Mouse (Mus musculus): ENCODE data around the gene Bnip3. TPM values are rescaled to one million over a fixed set of nuclear protein-coding genes. Genes with fewer than 3 reads are reported as not detected.
A peak's percentile ranks its signal among the peaks of the same experiment; 100 is the strongest.

The Bnip3 gene
- polyA plus RNA-seq, 1 experiment from 2014 or later: 80.0 TPM

GRCm38 (mm10) chr7:138854201-138854600 lies 55.1 kb downstream of the Bnip3 start:
- H3K36me3 ChIP-seq (ENCODE audit: control insufficient read depth, insufficient read depth, low read length): no peaks in the 10 kb centered on the region

GRCm38 (mm10) chr7:138853417-138854031 lies 55.8 kb downstream of the Bnip3 start:
- Histone ChIP-seq H3K4me2 (no peak overlapping the region), H3K4me3 (ENCODE audit: low read depth, low read length) (no peak overlapping the region), H3K27me3 (ENCODE audit: control insufficient read depth, insufficient read depth, low read length) (no peaks in the 10 kb centered on the region), H3K9me3 (ENCODE audit: control insufficient read depth, low read length) (no peaks in the 10 kb centered on the region), H3K9ac (ENCODE audit: low read length) (no peak overlapping the region), H3K27ac (ENCODE audit: low read depth, low read length) (no peak overlapping the region), H3K36me3 (ENCODE audit: control insufficient read depth, insufficient read depth, low read length) (no peaks in the 10 kb centered on the region), H3K4me1 (ENCODE audit: control insufficient read depth, insufficient read depth, low read length) (peaks cover 4% of the 10 kb centered on the region; the same call in 1 of the 2 replicates)
- no peak for ATAC-seq (ENCODE audit: low FRiP score)
- WGBS: 93% methylated on average over 4 of the region's 4 CpGs
- no peak for DNase-seq (ENCODE audit: low spot score, missing footprints)

More at GRCm38 (mm10) chr7:138854201-138854600, 55.1 kb downstream of the Bnip3 start:
- Histone ChIP-seq H3K4me2 (no peak overlapping the region), H3K4me1 (ENCODE audit: control insufficient read depth, insufficient read depth, low read length) (peaks cover 4% of the 10 kb centered on the region; the same call in 1 of the 2 replicates), H3K9ac (ENCODE audit: low read length) (no peak overlapping the region), H3K4me3 (ENCODE audit: low read depth, low read length) (no peak overlapping the region), H3K9me3 (ENCODE audit: control insufficient read depth, low read length) (no peaks in the 10 kb centered on the region), H3K27ac (ENCODE audit: low read depth, low read length) (no peak overlapping the region), H3K27me3 (ENCODE audit: control insufficient read depth, insufficient read depth, low read length) (no peaks in the 10 kb centered on the region)
- no peak for ATAC-seq (ENCODE audit: low FRiP score)
- WGBS: 93% methylated on average over 2 of the region's 2 CpGs
- DNase-seq (ENCODE audit: low spot score, missing footprints): peak; percentile 62

DNA sequence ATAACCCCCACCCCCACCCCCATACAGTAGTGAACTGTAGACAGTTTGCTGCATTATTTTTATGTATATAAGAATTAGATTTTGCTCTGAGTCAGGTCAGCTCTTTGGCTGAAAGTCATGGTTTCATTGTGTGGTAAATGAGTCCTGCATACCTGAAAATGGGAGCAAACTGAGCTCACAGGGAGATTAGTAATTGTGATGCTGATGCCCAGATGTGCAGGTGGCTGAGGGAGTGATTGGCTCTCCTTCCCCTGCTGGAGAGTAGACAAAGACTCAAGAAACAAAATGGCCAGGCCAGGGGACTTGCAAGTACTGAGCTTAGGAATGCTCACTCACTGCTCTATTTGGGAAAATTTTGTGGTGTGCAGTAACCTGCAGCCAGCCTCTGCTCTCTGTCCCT lies 59.2 kb downstream of the Bnip3 start:
- no peak overlapping the region for H3K27ac ChIP-seq (ENCODE audit: low read depth, low read length)

DNA sequence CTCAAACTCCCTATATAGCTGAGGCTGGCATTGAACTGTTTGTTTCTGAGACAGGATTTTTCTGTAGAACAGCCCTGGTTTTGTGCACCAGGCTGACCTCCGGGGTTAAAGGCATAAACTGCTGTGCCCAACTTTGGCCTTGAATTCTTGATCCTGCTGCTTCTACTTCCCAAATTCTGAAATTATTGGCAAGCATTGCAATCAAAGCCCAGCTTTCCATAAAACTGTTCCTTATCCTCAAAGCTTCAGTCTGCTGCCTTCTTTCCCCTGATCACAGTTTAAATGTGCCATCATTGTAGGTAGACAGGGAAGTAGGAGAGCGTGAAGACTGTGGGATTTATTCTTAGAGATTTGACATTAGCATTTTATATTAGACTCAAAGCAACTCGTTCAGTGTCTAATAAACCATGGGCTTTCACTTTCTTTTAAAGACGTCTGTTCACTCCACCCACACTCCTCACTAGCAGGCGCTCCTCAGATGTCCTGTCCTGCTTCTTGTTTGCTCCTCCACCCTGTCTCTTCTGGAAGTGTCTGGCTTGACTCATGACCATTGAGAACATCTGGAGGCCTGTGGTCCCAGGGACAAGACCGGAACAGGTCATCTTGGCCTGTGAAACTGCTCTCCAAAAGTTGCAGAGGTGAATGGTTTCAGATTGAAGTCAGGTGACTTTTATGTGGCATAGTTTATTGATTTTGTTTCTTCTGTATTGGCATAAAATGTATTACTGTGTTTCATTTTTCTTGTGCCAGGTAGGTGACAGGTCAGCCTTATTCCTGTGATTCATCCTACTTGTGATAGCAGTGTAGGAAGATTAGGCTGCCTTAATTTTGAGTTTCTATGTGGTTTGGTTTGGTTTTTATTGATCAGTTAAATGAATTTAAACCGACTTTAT lies 61.0 kb downstream of the Bnip3 start:
- H3K4me1 ChIP-seq (ENCODE audit: control insufficient read depth, insufficient read depth, low read length): peaks cover 31% of the 10 kb centered on the region
- peak; percentile 79 for DNase-seq (ENCODE audit: low spot score, missing footprints)
- H3K9ac ChIP-seq (ENCODE audit: low read length): no peak overlapping the region

More for the DNA sequence above, 59.2 kb downstream of the Bnip3 start:
- Histone ChIP-seq H3K4me1 (ENCODE audit: control insufficient read depth, insufficient read depth, low read length) (peaks cover 20% of the 10 kb centered on the region), H3K9ac (ENCODE audit: low read length) (no peak overlapping the region), H3K9me3 (ENCODE audit: control insufficient read depth, low read length) (no peaks in the 10 kb centered on the region), H3K4me2 (no peak overlapping the region), H3K4me3 (ENCODE audit: low read depth, low read length) (no peak overlapping the region), H3K27me3 (ENCODE audit: control insufficient read depth, insufficient read depth, low read length) (no peaks in the 10 kb centered on the region), H3K36me3 (ENCODE audit: control insufficient read depth, insufficient read depth, low read length) (no peaks in the 10 kb centered on the region)
- ATAC-seq (ENCODE audit: low FRiP score) (no peak), DNase-seq (ENCODE audit: low spot score, missing footprints) (no peak)

GRCm38 (mm10) chr7:138847316-138848027 lies 61.8 kb downstream of the Bnip3 start:
- peak; percentile 60 for DNase-seq (ENCODE audit: low spot score, missing footprints)
- no peak for ATAC-seq (ENCODE audit: low FRiP score)
- Histone ChIP-seq H3K27me3 (ENCODE audit: control insufficient read depth, insufficient read depth, low read length) (no peaks in the 10 kb centered on the region), H3K4me3 (ENCODE audit: low read depth, low read length) (peak overlapping the region; percentile 80), H3K9ac (ENCODE audit: low read length) (peak overlapping the region; percentile 96), H3K4me1 (ENCODE audit: control insufficient read depth, insufficient read depth, low read length) (peaks cover 31% of the 10 kb centered on the region), H3K27ac (ENCODE audit: low read depth, low read length) (no peak overlapping the region), H3K36me3 (ENCODE audit: control insufficient read depth, insufficient read depth, low read length) (no peaks in the 10 kb centered on the region), H3K4me2 (peak overlapping the region; percentile 73), H3K9me3 (ENCODE audit: control insufficient read depth, low read length) (no peaks in the 10 kb centered on the region)
- 54% methylated on average over 13 of the region's 13 CpGs for WGBS

More for the DNA sequence above, 61.0 kb downstream of the Bnip3 start:
- no peak for ATAC-seq (ENCODE audit: low FRiP score)
- Histone ChIP-seq H3K4me3 (ENCODE audit: low read depth, low read length) (no peak overlapping the region), H3K36me3 (ENCODE audit: control insufficient read depth, insufficient read depth, low read length) (no peaks in the 10 kb centered on the region), H3K27ac (ENCODE audit: low read depth, low read length) (no peak overlapping the region), H3K9me3 (ENCODE audit: control insufficient read depth, low read length) (no peaks in the 10 kb centered on the region), H3K27me3 (ENCODE audit: control insufficient read depth, insufficient read depth, low read length) (no peaks in the 10 kb centered on the region), H3K4me2 (no peak overlapping the region)
- WGBS: 88% methylated on average over 7 of the region's 7 CpGs

GRCm38 (mm10) chr7:138846502-138846991 lies 62.8 kb downstream of the Bnip3 start:
- ATAC-seq (ENCODE audit: low FRiP score): peak; percentile 87
- no peaks in the 10 kb centered on the region for H3K27me3 ChIP-seq (ENCODE audit: control insufficient read depth, insufficient read depth, low read length)
- DNase-seq (ENCODE audit: low spot score, missing footprints): peak; percentile 95
- H3K4me3 ChIP-seq (ENCODE audit: low read depth, low read length): peak overlapping the region; percentile 80
- peaks cover 31% of the 10 kb centered on the region for H3K4me1 ChIP-seq (ENCODE audit: control insufficient read depth, insufficient read depth, low read length)
- no peaks in the 10 kb centered on the region for H3K9me3 ChIP-seq (ENCODE audit: control insufficient read depth, low read length)
- H3K9ac ChIP-seq (ENCODE audit: low read length): peak overlapping the region; percentile 96
- no peaks in the 10 kb centered on the region for H3K36me3 ChIP-seq (ENCODE audit: control insufficient read depth, insufficient read depth, low read length)
- peak overlapping the region; percentile 73 for H3K4me2 ChIP-seq
- under 1% methylated on average over 60 of the region's 61 CpGs for WGBS
- H3K27ac ChIP-seq (ENCODE audit: low read depth, low read length): peak overlapping the region; percentile 89

DNA sequence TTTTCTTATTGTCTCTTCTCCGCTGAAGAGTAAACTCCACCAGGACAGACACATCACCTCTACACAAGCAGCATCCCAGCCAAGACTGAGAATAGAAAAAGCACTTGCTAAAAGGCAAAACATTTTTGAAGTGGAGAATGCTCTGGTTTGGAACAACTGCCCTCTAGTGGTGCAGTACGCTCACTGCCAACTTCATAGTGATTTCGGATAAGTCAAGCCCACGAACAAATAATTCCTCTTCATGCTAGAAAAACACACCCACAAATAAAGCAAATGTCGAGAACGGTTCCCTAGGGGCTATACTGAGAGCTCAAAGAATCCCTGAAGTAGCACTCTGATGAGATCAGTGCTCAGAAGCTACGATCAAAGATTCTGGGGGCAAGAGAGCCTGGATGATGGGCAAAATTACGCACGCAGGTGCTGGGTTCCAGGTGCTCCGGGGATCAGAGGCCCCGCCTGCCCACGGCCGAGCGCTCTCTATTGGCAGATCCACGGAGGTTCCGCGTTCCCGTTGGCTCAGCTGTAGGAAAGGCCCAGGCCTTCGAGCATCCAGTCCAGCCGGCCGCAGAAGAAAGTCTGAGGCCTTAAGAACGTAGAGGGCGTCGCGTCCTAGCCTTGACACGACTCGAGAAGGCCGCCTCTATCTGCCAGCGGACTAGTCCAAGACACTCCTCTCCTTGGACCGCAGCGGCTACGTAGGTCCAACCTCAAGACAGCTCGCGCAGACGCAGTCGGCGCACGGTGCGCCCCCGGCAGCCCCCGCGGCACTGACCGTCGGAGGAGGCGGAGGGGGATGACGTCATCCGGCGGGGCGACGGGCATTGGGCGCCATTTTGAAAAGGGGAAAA lies 63.6 kb downstream of the Bnip3 start, which contains the start of the genes Ppp2r2d and Mapk1ip1:
TSS of gene Ppp2r2d (plus strand) at position 536 of the 848 bp plus-strand sequence.
TSS of gene Mapk1ip1 (minus strand) at position 730 of the 848 bp plus-strand sequence.
- under 1% methylated on average over 45 of the region's 51 CpGs for WGBS
- peak within 1 kb of the TSS; percentile 88 for H3K4me2 ChIP-seq
- peaks cover 31% of the 10 kb centered on the region for H3K4me1 ChIP-seq (ENCODE audit: control insufficient read depth, insufficient read depth, low read length)

GRCm38 (mm10) chr7:138845111-138845510 lies 64.2 kb downstream of the Bnip3 start:
- Histone ChIP-seq H3K27ac (ENCODE audit: low read depth, low read length) (no peak overlapping the region), H3K4me2 (peak overlapping the region; percentile 88), H3K9ac (ENCODE audit: low read length) (peak overlapping the region; percentile 96), H3K9me3 (ENCODE audit: control insufficient read depth, low read length) (no peaks in the 10 kb centered on the region), H3K4me3 (ENCODE audit: low read depth, low read length) (peak overlapping the region; percentile 80), H3K4me1 (ENCODE audit: control insufficient read depth, insufficient read depth, low read length) (peaks cover 27% of the 10 kb centered on the region), H3K36me3 (ENCODE audit: control insufficient read depth, insufficient read depth, low read length) (no peaks in the 10 kb centered on the region), H3K27me3 (ENCODE audit: control insufficient read depth, insufficient read depth, low read length) (no peaks in the 10 kb centered on the region)
- WGBS: 55% methylated on average over 8 of the region's 8 CpGs
- ATAC-seq (ENCODE audit: low FRiP score): no peak
- DNase-seq (ENCODE audit: low spot score, missing footprints): no peak

More for the DNA sequence above, 63.6 kb downstream of the Bnip3 start, which contains the start of the genes Ppp2r2d and Mapk1ip1:
- no peaks in the 10 kb centered on the region for H3K36me3 ChIP-seq (ENCODE audit: control insufficient read depth, insufficient read depth, low read length)
- ATAC-seq (ENCODE audit: low FRiP score) (peak; percentile 96), DNase-seq (ENCODE audit: low spot score, missing footprints) (peak; percentile 99)
- peak within 1 kb of the TSS; percentile 96 for H3K9ac ChIP-seq (ENCODE audit: low read length)
- peak within 1 kb of the TSS; percentile 80 for H3K4me3 ChIP-seq (ENCODE audit: low read depth, low read length)
- H3K27ac ChIP-seq (ENCODE audit: low read depth, low read length): peak within 1 kb of the TSS; percentile 89
- H3K9me3 ChIP-seq (ENCODE audit: control insufficient read depth, low read length): no peaks in the 10 kb centered on the region
- no peaks in the 10 kb centered on the region for H3K27me3 ChIP-seq (ENCODE audit: control insufficient read depth, insufficient read depth, low read length)
